Mouse (Mus musculus): ENCODE data around the gene Pih1d1.
A peak's percentile ranks its signal among the peaks of the same experiment; 100 is the strongest.

DNA sequence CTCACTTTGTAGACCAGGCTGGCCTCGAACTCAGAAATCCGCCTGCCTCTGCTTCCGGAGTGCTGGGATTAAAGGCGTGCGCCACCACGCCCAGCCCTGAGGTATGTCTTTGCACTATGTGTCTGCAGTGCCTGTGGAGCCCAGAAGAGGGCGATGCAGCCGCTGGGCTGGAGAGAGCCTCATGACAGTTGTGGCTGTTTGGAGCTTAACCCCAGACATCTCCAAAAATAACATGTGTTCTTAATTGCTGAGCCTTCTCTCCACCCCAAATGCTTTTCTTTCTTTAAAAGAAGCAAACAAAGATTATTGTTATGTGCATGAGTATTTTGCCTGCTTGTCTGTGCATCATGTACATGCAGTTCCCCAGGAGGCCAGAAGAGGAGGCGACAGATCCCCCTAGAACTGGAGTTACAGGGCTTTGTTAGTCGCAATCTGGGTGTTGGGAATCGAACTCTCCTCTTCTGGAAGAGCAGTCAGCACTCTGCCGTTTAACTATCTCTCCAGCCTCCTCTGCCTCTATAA is 951 bp downstream of the Pih1d1 start:
- TF ChIP-seq CTCF (IDR thresholded peaks at IDR 0.05; ENCODE audit: low read depth) (peak; percentile 43; the same call in 1 of the 2 replicates), EP300 (IDR thresholded peaks at IDR 0.05; ENCODE audit: low read depth) (no peak)

All from heart, postnatal 0 days (tissue).